Mouse (Mus musculus) forelimb bud, embryonic 11.5 days (tissue): ENCODE results near the gene Hs6st2.

Source experiments
- DNase-seq: peaks from one replicate; pipeline ENCODE4 v3.0.0-alpha.2; 2012; ENCODE audit warnings: low read depth, low spot score

Hs6st2 gene

GRCm38 (mm10) chrX:51349682-51350081 is 332.0 kb downstream of the Hs6st2 start:
- DNase-seq: no peak

- DNase-seq: no peak
These were observed 338.1 kb downstream of the Hs6st2 start for GRCm38 (mm10) chrX:51343595-51343994.
